Mouse (Mus musculus) lung, postnatal 0 days (tissue): ENCODE results near the gene Slc1a2.

Source experiments
- CTCF ChIP-seq: IDR thresholded peaks from 2 replicates; pipeline ENCODE4 v1.5.1; 2016; ENCODE audit warnings: antibody characterized with exemption, mild to moderate bottlenecking
- EP300 ChIP-seq: IDR thresholded peaks from 2 replicates; pipeline ENCODE4 v1.6.1; 2016; ENCODE audit warnings: antibody characterized with exemption, mild to moderate bottlenecking, control low read depth

GRCm38 (mm10) chr2:102774700-102775099 lies 116.2 kb downstream of the Slc1a2 start:
- TF ChIP-seq CTCF (no peak), EP300 (no peak)
